Mouse (Mus musculus) kidney, postnatal 0 days (tissue): ENCODE measurements around the gene Klhl22. TPM values are rescaled to one million over a fixed set of nuclear protein-coding genes. Genes with fewer than 3 reads are reported as not detected.

Experiments
- ATAC-seq: fragments of 200-750 bp; cut with Nextera tagmentation; replicated peaks from 2 replicates; pipeline ENCODE4 v1.8.0; 2017; ENCODE audit warnings: low read depth, moderate number of reproducible peaks, moderate TSS enrichment, moderate library complexity; ENCODE audit not compliant: low FRiP score
- DNase-seq: peaks from one replicate; pipeline ENCODE4 v3.0.0-alpha.2; 2016; ENCODE audit warnings: low spot score
- H3K27ac ChIP-seq: fragments of 300-500 bp; sonication (generic); 2 replicates; pipeline ENCODE4 v1.5.1; 2014; ENCODE audit warnings: mild to moderate bottlenecking
- H3K27me3 ChIP-seq: fragments of 300-500 bp; sonication (generic); 2 replicates; pipeline ENCODE4 v1.6.1; 2014; ENCODE audit warnings: low read length, mixed read lengths; ENCODE audit not compliant: insufficient read depth
- H3K36me3 ChIP-seq: fragments of 300-500 bp; sonication (generic); 2 replicates; pipeline ENCODE4 v1.6.1; 2014; ENCODE audit warnings: low read length, mixed read lengths; ENCODE audit not compliant: insufficient read depth
- H3K4me1 ChIP-seq: fragments of 300-500 bp; sonication (generic); replicated peaks from 2 replicates; pipeline ENCODE4 v1.6.1; 2014; ENCODE audit warnings: antibody characterized with exemption, low read length, mixed read lengths; ENCODE audit not compliant: insufficient read depth
- H3K4me2 ChIP-seq: fragments of 300-500 bp; sonication (generic); 2 replicates; pipeline ENCODE4 v1.6.1; 2014; ENCODE audit warnings: mild to moderate bottlenecking, low read length, moderate library complexity, mixed read lengths
- H3K4me3 ChIP-seq: fragments of 300-500 bp; sonication (generic); replicated peaks from 2 replicates; pipeline ENCODE4 v1.5.1; 2014; ENCODE audit warnings: low read depth, low read length
- H3K9ac ChIP-seq: fragments of 300-500 bp; sonication (generic); 2 replicates; pipeline ENCODE4 v1.6.1; 2014; ENCODE audit warnings: low read depth, low read length
- H3K9me3 ChIP-seq: fragments of 300-500 bp; sonication (generic); replicated peaks from 2 replicates; pipeline ENCODE4 v1.6.1; 2016; ENCODE audit warnings: low read length, inconsistent platforms, mixed read lengths
- CTCF ChIP-seq: IDR thresholded peaks from 2 replicates; pipeline ENCODE4 v1.5.1; 2016; ENCODE audit warnings: antibody characterized with exemption, low read depth, mild to moderate bottlenecking, moderate library complexity
- WGBS: fragments of 180-500 bp; shearing (Covaris S2); extraction: QIAGEN DNeasy Blood & Tissue Kit; methylation state at CpG from one replicate; pipeline ENCODE4 v1.1.7; 2014; 5-methylcytosine and 5-hydroxymethylcytosine counted together
- polyA plus RNA-seq: library from polyadenylated mRNA; unstranded; fragments of >200 nt; fragmentation: Nextera tagmentation; extraction: Ambion mirVana; gene quantifications from 2 replicates; pipeline ENCODE4 v1.2.1, GENCODE M21; 2015

Klhl22 gene
- polyA plus RNA-seq, 1 experiment from 2014 or later, result 39.3 TPM

- ATAC-seq, result no peak
- peaks cover 8% of the 10 kb centered on the region for H3K4me1 ChIP-seq
- no peak for TF ChIP-seq CTCF
- 95% methylated on average over 3 of the region's 3 CpGs for WGBS
- H3K4me3 ChIP-seq, result no peak overlapping the region
- H3K27ac ChIP-seq, result no peak overlapping the region
- H3K9me3 ChIP-seq, result no peaks in the 10 kb centered on the region
- no peak for DNase-seq
- H3K4me2 ChIP-seq, result no peak overlapping the region
- no peak overlapping the region for H3K9ac ChIP-seq
- no peaks in the 10 kb centered on the region for H3K36me3 ChIP-seq
- H3K27me3 ChIP-seq, result no peaks in the 10 kb centered on the region
These were observed 35.0 kb upstream of the Klhl22 start for GRCm38 (mm10) chr16:17724448-17724847.

- ATAC-seq, result no peak
- H3K9ac ChIP-seq, result no peak overlapping the region
- H3K27me3 ChIP-seq, result no peaks in the 10 kb centered on the region
- H3K4me1 ChIP-seq, result no peaks in the 10 kb centered on the region
- no peaks in the 10 kb centered on the region for H3K36me3 ChIP-seq
- H3K9me3 ChIP-seq, result no peaks in the 10 kb centered on the region
- 17% methylated on average over 5 of the region's 5 CpGs for WGBS
- no peak overlapping the region for H3K4me3 ChIP-seq
- no peak overlapping the region for H3K27ac ChIP-seq
- peak overlapping the region; percentile 37 for H3K4me2 ChIP-seq
- peak; percentile 93 for DNase-seq
- peak; percentile 80 for TF ChIP-seq CTCF
These were observed 32.1 kb upstream of the Klhl22 start for GRCm38 (mm10) chr16:17727179-17727861.

GRCm38 (mm10) chr16:17729974-17730373 is 29.4 kb upstream of the Klhl22 start:
- Histone ChIP-seq H3K4me1 (no peaks in the 10 kb centered on the region), H3K4me2 (no peak overlapping the region), H3K9me3 (no peaks in the 10 kb centered on the region), H3K27ac (no peak overlapping the region), H3K36me3 (no peaks in the 10 kb centered on the region), H3K9ac (no peak overlapping the region), H3K27me3 (no peaks in the 10 kb centered on the region), H3K4me3 (no peak overlapping the region)
- TF ChIP-seq CTCF, result peak; percentile 45; the same call in 1 of the 2 replicates
- ATAC-seq (no peak), DNase-seq (no peak)

- H3K27me3 ChIP-seq, result no peaks in the 10 kb centered on the region
- peak; percentile 47 for TF ChIP-seq CTCF
- no peak overlapping the region for H3K9ac ChIP-seq
- H3K36me3 ChIP-seq, result no peaks in the 10 kb centered on the region
- no peaks in the 10 kb centered on the region for H3K4me1 ChIP-seq
- ATAC-seq (no peak), DNase-seq (no peak)
- H3K4me3 ChIP-seq, result no peak overlapping the region
- WGBS, result 37% methylated on average over 3 of the region's 3 CpGs
- H3K9me3 ChIP-seq, result no peaks in the 10 kb centered on the region
- no peak overlapping the region for H3K4me2 ChIP-seq
- H3K27ac ChIP-seq, result no peak overlapping the region
These were observed 27.4 kb upstream of the Klhl22 start for GRCm38 (mm10) chr16:17732021-17732420.

- no peaks in the 10 kb centered on the region for H3K36me3 ChIP-seq
- TF ChIP-seq CTCF, result no peak
These were observed 27.0 kb upstream of the Klhl22 start for GRCm38 (mm10) chr16:17732431-17732830.

GRCm38 (mm10) chr16:17732841-17733340 is 26.5 kb upstream of the Klhl22 start, which contains the start of gene Med15:
Gene Med15 (minus strand): TSS chr16:17732891.
- Histone ChIP-seq H3K9ac (no peak within 1 kb of the TSS), H3K9me3 (no peaks in the 10 kb centered on the region), H3K4me2 (no peak within 1 kb of the TSS), H3K27ac (no peak within 1 kb of the TSS), H3K4me3 (no peak within 1 kb of the TSS), H3K4me1 (no peaks in the 10 kb centered on the region), H3K27me3 (no peaks in the 10 kb centered on the region), H3K36me3 (no peaks in the 10 kb centered on the region)
- ATAC-seq (no peak), DNase-seq (no peak)
- TF ChIP-seq CTCF, result no peak
- 31% methylated on average over 3 of the region's 3 CpGs for WGBS

More at GRCm38 (mm10) chr16:17732431-17732830, 27.0 kb upstream of the Klhl22 start:
- DNase-seq, result no peak
- H3K9ac ChIP-seq, result no peak overlapping the region
- ATAC-seq, result no peak
- H3K4me3 ChIP-seq, result no peak overlapping the region
- no peak overlapping the region for H3K4me2 ChIP-seq
- WGBS, result 64% methylated on average over 6 of the region's 6 CpGs
- no peaks in the 10 kb centered on the region for H3K4me1 ChIP-seq
- H3K9me3 ChIP-seq, result no peaks in the 10 kb centered on the region
- H3K27me3 ChIP-seq, result no peaks in the 10 kb centered on the region
- H3K27ac ChIP-seq, result no peak overlapping the region
